Mouse (Mus musculus): ENCODE measurements at regions not wholly inside any gene's neighbourhood (a gene's known extent, or its start where the extent isn't known, plus 50 kb on each side); places are given as distances from the start of the nearest gene placed in this dataset.

- Histone ChIP-seq H3K27ac (no peak overlapping the region), H3K9ac (ENCODE audit: low read depth, low read length) (no peak overlapping the region), H3K79me2 (replicated peaks; ENCODE audit: control insufficient read depth, insufficient read depth, low read length) (no peaks in the 10 kb centered on the region), H3K27me3 (ENCODE audit: control insufficient read depth, insufficient read depth, low read length) (no peaks in the 10 kb centered on the region), H3K4me3 (no peak overlapping the region), H3K36me3 (ENCODE audit: control insufficient read depth, insufficient read depth, low read length) (no peaks in the 10 kb centered on the region), H3K4me1 (ENCODE audit: control insufficient read depth, insufficient read depth, low read length) (no peaks in the 10 kb centered on the region)
- WGBS: 66% methylated on average over 7 of the region's 7 CpGs
- intact Hi-C loops (cut with DNase I): no loop called here
- no peak for TF ChIP-seq CTCF (IDR thresholded peaks at IDR 0.05)
- TF ChIP-seq POLR2A (IDR thresholded peaks at IDR 0.05; ENCODE audit: insufficient read depth, low read depth, low read length): no peak
- TF ChIP-seq EP300 (IDR thresholded peaks at IDR 0.05; ENCODE audit: insufficient read depth, low read depth, low read length): no peak
- DNase-seq: no peak
These were observed 77.7 kb downstream of the Gm826 start for GRCm38 (mm10) chr2:160256251-160256650.

DNA sequence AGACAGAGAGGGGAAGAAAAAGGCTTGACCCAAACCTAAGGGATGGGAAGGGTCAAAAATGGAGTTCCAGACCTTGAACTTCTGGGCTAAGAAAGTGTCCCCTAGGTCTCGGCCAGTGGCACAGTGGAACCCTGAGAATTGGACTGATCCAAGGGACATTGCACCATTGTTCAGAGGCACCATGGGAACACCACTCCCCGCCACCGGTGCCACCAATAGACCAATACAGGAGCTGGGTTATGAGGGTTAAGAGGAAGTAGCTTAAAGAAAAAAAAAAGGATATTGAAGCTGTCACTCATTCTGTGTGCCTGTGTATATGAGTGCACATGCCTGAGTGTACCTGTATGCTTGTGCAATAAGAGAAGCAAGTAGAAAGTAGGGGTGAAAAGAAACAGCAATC, 83.7 kb downstream of the Gm826 start:
- no peak for TF ChIP-seq CTCF (IDR thresholded peaks at IDR 0.05)
- no peak for TF ChIP-seq POLR2A (IDR thresholded peaks at IDR 0.05; ENCODE audit: insufficient read depth, low read depth, low read length)
- Histone ChIP-seq H3K27me3 (ENCODE audit: control insufficient read depth, insufficient read depth, low read length) (no peaks in the 10 kb centered on the region), H3K27ac (no peak overlapping the region), H3K79me2 (replicated peaks; ENCODE audit: control insufficient read depth, insufficient read depth, low read length) (no peaks in the 10 kb centered on the region), H3K4me3 (no peak overlapping the region), H3K4me1 (ENCODE audit: control insufficient read depth, insufficient read depth, low read length) (no peaks in the 10 kb centered on the region), H3K36me3 (ENCODE audit: control insufficient read depth, insufficient read depth, low read length) (no peaks in the 10 kb centered on the region), H3K9ac (ENCODE audit: low read depth, low read length) (no peak overlapping the region)
- no peak for DNase-seq
- 83% methylated on average over 3 of the region's 3 CpGs for WGBS
- intact Hi-C loops (cut with DNase I): no loop called here

- Histone ChIP-seq H3K27me3 (ENCODE audit: control insufficient read depth, insufficient read depth, low read length) (no peaks in the 10 kb centered on the region), H3K4me3 (no peak overlapping the region), H3K9ac (ENCODE audit: low read depth, low read length) (no peak overlapping the region), H3K36me3 (ENCODE audit: control insufficient read depth, insufficient read depth, low read length) (no peaks in the 10 kb centered on the region), H3K27ac (no peak overlapping the region), H3K4me1 (ENCODE audit: control insufficient read depth, insufficient read depth, low read length) (no peaks in the 10 kb centered on the region), H3K79me2 (replicated peaks; ENCODE audit: control insufficient read depth, insufficient read depth, low read length) (no peaks in the 10 kb centered on the region)
- intact Hi-C loops (cut with DNase I): no loop called here
- WGBS: 62% methylated on average over 9 of the region's 9 CpGs
- DNase-seq: no peak
- TF ChIP-seq POLR2A (IDR thresholded peaks at IDR 0.05; ENCODE audit: insufficient read depth, low read depth, low read length) (no peak), EP300 (IDR thresholded peaks at IDR 0.05; ENCODE audit: insufficient read depth, low read depth, low read length) (no peak), CTCF (IDR thresholded peaks at IDR 0.05) (no peak)
These were observed 84.6 kb downstream of the Gm826 start for GRCm38 (mm10) chr2:160249104-160250093.

- TF ChIP-seq EP300 (IDR thresholded peaks at IDR 0.05; ENCODE audit: insufficient read depth, low read depth, low read length) (no peak), CTCF (IDR thresholded peaks at IDR 0.05) (no peak), POLR2A (IDR thresholded peaks at IDR 0.05; ENCODE audit: insufficient read depth, low read depth, low read length) (no peak)
- 82% methylated on average over 6 of the region's 6 CpGs for WGBS
- Histone ChIP-seq H3K9ac (ENCODE audit: low read depth, low read length) (no peak overlapping the region), H3K79me2 (replicated peaks; ENCODE audit: control insufficient read depth, insufficient read depth, low read length) (no peaks in the 10 kb centered on the region), H3K27ac (no peak overlapping the region), H3K4me1 (ENCODE audit: control insufficient read depth, insufficient read depth, low read length) (no peaks in the 10 kb centered on the region), H3K27me3 (ENCODE audit: control insufficient read depth, insufficient read depth, low read length) (no peaks in the 10 kb centered on the region), H3K4me3 (no peak overlapping the region), H3K36me3 (ENCODE audit: control insufficient read depth, insufficient read depth, low read length) (no peaks in the 10 kb centered on the region)
- intact Hi-C loops (cut with DNase I): no loop called here
- no peak for DNase-seq
These were observed 86.7 kb downstream of the Gm826 start for GRCm38 (mm10) chr2:160247286-160247685.

GRCm38 (mm10) chr2:160246356-160246755, 87.6 kb downstream of the Gm826 start:
- no peaks in the 10 kb centered on the region for H3K4me1 ChIP-seq (ENCODE audit: control insufficient read depth, insufficient read depth, low read length)
- no peak overlapping the region for H3K9ac ChIP-seq (ENCODE audit: low read depth, low read length)
- WGBS: 40% methylated on average over 1 of the region's 1 CpGs
- no peaks in the 10 kb centered on the region for H3K79me2 ChIP-seq (replicated peaks; ENCODE audit: control insufficient read depth, insufficient read depth, low read length)
- no peak overlapping the region for H3K4me3 ChIP-seq
- H3K27ac ChIP-seq: no peak overlapping the region
- no peaks in the 10 kb centered on the region for H3K36me3 ChIP-seq (ENCODE audit: control insufficient read depth, insufficient read depth, low read length)
- no peak for DNase-seq
- no peak for TF ChIP-seq EP300 (IDR thresholded peaks at IDR 0.05; ENCODE audit: insufficient read depth, low read depth, low read length)
- no peak for TF ChIP-seq CTCF (IDR thresholded peaks at IDR 0.05)
- no peak for TF ChIP-seq POLR2A (IDR thresholded peaks at IDR 0.05; ENCODE audit: insufficient read depth, low read depth, low read length)
- H3K27me3 ChIP-seq (ENCODE audit: control insufficient read depth, insufficient read depth, low read length): no peaks in the 10 kb centered on the region
- intact Hi-C loops (cut with DNase I): no loop called here

DNA sequence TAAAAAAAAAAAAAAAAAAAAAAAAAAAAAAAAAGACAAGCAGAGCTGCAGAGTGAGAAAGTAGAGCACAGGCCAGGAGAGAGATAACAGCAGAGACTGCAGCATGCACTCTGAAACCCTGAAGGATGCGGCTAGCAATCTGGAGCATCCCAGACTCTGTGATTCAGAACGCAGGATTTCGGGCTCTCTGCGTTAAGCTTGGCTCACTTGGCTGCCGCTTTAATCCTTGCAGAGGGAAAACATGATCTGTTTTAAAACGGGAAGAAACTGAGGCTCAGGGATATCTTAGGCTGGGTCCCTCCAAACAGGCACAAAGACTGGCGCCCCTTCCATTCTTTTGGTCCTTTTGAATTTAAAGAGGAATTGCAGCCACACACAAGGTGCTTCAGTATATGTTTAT, 89.1 kb downstream of the Gm826 start:
- 45% methylated on average over 7 of the region's 7 CpGs for WGBS
- no peak overlapping the region for H3K9ac ChIP-seq (ENCODE audit: low read depth, low read length)
- intact Hi-C loops (cut with DNase I): no loop called here

More for the DNA sequence above, 89.1 kb downstream of the Gm826 start:
- no peak overlapping the region for H3K27ac ChIP-seq
- H3K4me1 ChIP-seq (ENCODE audit: control insufficient read depth, insufficient read depth, low read length): no peaks in the 10 kb centered on the region
- no peaks in the 10 kb centered on the region for H3K36me3 ChIP-seq (ENCODE audit: control insufficient read depth, insufficient read depth, low read length)
- H3K4me3 ChIP-seq: no peak overlapping the region
- TF ChIP-seq EP300 (IDR thresholded peaks at IDR 0.05; ENCODE audit: insufficient read depth, low read depth, low read length): no peak
- TF ChIP-seq CTCF (IDR thresholded peaks at IDR 0.05): no peak
- no peak for TF ChIP-seq POLR2A (IDR thresholded peaks at IDR 0.05; ENCODE audit: insufficient read depth, low read depth, low read length)
- H3K27me3 ChIP-seq (ENCODE audit: control insufficient read depth, insufficient read depth, low read length): no peaks in the 10 kb centered on the region
- H3K79me2 ChIP-seq (replicated peaks; ENCODE audit: control insufficient read depth, insufficient read depth, low read length): no peaks in the 10 kb centered on the region
- no peak for DNase-seq

Data from heart, adult 2 months (tissue).